Mouse (Mus musculus): ENCODE measurements around the gene Hpse2. TPM values are rescaled to one million over a fixed set of nuclear protein-coding genes. Genes with fewer than 3 reads are reported as not detected.

Gene Hpse2
- polyA plus RNA-seq, 1 experiment from 2014 or later: 0.12 TPM

GRCm38 (mm10) chr19:42908553-42908952 is 479.6 kb downstream of the Hpse2 start:
- WGBS: 91% methylated on average over 6 of the region's 6 CpGs

GRCm38 (mm10) chr19:42906328-42906727 is 481.8 kb downstream of the Hpse2 start:
- no peaks in the 10 kb centered on the region for H3K36me3 ChIP-seq (ENCODE audit: control insufficient read depth, insufficient read depth, low read length)
- no peak overlapping the region for H3K9ac ChIP-seq (replicated peaks; ENCODE audit: low read depth, low read length)
- no peaks in the 10 kb centered on the region for H3K27me3 ChIP-seq (ENCODE audit: control insufficient read depth, insufficient read depth, low read length)
- no peak overlapping the region for H3K4me3 ChIP-seq (ENCODE audit: low read depth, low read length)
- 0 out of 2 replicates have a peak, but pooled peaks cover 3% of the 10 kb centered on the region for H3K4me1 ChIP-seq (ENCODE audit: control insufficient read depth, insufficient read depth, low read length)
- WGBS: 70% methylated on average over 5 of the region's 5 CpGs
- H3K4me2 ChIP-seq (ENCODE audit: low read depth, low read length): no peak overlapping the region
- no peak for ATAC-seq (ENCODE audit: low read depth)
- no peak overlapping the region for H3K27ac ChIP-seq (ENCODE audit: low read depth, low read length)
- no peaks in the 10 kb centered on the region for H3K9me3 ChIP-seq (ENCODE audit: control insufficient read depth, low read length)

More at GRCm38 (mm10) chr19:42908553-42908952, 479.6 kb downstream of the Hpse2 start:
- H3K4me1 ChIP-seq (ENCODE audit: control insufficient read depth, insufficient read depth, low read length): no peaks in the 10 kb centered on the region
- no peak overlapping the region for H3K27ac ChIP-seq (ENCODE audit: low read depth, low read length)
- no peaks in the 10 kb centered on the region for H3K27me3 ChIP-seq (ENCODE audit: control insufficient read depth, insufficient read depth, low read length)
- no peak overlapping the region for H3K4me2 ChIP-seq (ENCODE audit: low read depth, low read length)
- no peak overlapping the region for H3K9ac ChIP-seq (replicated peaks; ENCODE audit: low read depth, low read length)
- no peak for ATAC-seq (ENCODE audit: low read depth)
- no peaks in the 10 kb centered on the region for H3K36me3 ChIP-seq (ENCODE audit: control insufficient read depth, insufficient read depth, low read length)
- no peak overlapping the region for H3K4me3 ChIP-seq (ENCODE audit: low read depth, low read length)
- H3K9me3 ChIP-seq (ENCODE audit: control insufficient read depth, low read length): no peaks in the 10 kb centered on the region

GRCm38 (mm10) chr19:42904726-42905125 is 483.4 kb downstream of the Hpse2 start:
- H3K4me3 ChIP-seq (ENCODE audit: low read depth, low read length): no peak overlapping the region
- H3K36me3 ChIP-seq (ENCODE audit: control insufficient read depth, insufficient read depth, low read length): no peaks in the 10 kb centered on the region
- H3K4me2 ChIP-seq (ENCODE audit: low read depth, low read length): no peak overlapping the region
- 27% methylated on average over 7 of the region's 7 CpGs for WGBS
- H3K9me3 ChIP-seq (ENCODE audit: control insufficient read depth, low read length): no peaks in the 10 kb centered on the region
- H3K9ac ChIP-seq (replicated peaks; ENCODE audit: low read depth, low read length): no peak overlapping the region
- H3K27ac ChIP-seq (ENCODE audit: low read depth, low read length): no peak overlapping the region
- no peak; the same call in 1 of the 2 replicates for ATAC-seq (ENCODE audit: low read depth)
- H3K27me3 ChIP-seq (ENCODE audit: control insufficient read depth, insufficient read depth, low read length): no peaks in the 10 kb centered on the region
- H3K4me1 ChIP-seq (ENCODE audit: control insufficient read depth, insufficient read depth, low read length): 0 out of 2 replicates have a peak, but pooled peaks cover 3% of the 10 kb centered on the region

- Histone ChIP-seq H3K4me2 (ENCODE audit: low read depth, low read length) (no peak overlapping the region), H3K9me3 (ENCODE audit: control insufficient read depth, low read length) (no peaks in the 10 kb centered on the region), H3K9ac (replicated peaks; ENCODE audit: low read depth, low read length) (no peak overlapping the region), H3K27me3 (ENCODE audit: control insufficient read depth, insufficient read depth, low read length) (no peaks in the 10 kb centered on the region), H3K4me3 (ENCODE audit: low read depth, low read length) (no peak overlapping the region), H3K36me3 (ENCODE audit: control insufficient read depth, insufficient read depth, low read length) (no peaks in the 10 kb centered on the region), H3K4me1 (ENCODE audit: control insufficient read depth, insufficient read depth, low read length) (0 out of 2 replicates have a peak, but pooled peaks cover 3% of the 10 kb centered on the region), H3K27ac (ENCODE audit: low read depth, low read length) (no peak overlapping the region)
- ATAC-seq (ENCODE audit: low read depth): 0 out of 2 replicates have a peak, but pooled peaks have one; percentile 17
- WGBS: 28% methylated on average over 4 of the region's 4 CpGs
These were observed 483.9 kb downstream of the Hpse2 start for GRCm38 (mm10) chr19:42904240-42904639.

- H3K9me3 ChIP-seq (ENCODE audit: control insufficient read depth, low read length): no peaks in the 10 kb centered on the region
- no peaks in the 10 kb centered on the region for H3K27me3 ChIP-seq (ENCODE audit: control insufficient read depth, insufficient read depth, low read length)
- H3K4me3 ChIP-seq (ENCODE audit: low read depth, low read length): no peak overlapping the region
- H3K36me3 ChIP-seq (ENCODE audit: control insufficient read depth, insufficient read depth, low read length): no peaks in the 10 kb centered on the region
- no peak for ATAC-seq (ENCODE audit: low read depth)
- H3K27ac ChIP-seq (ENCODE audit: low read depth, low read length): no peak overlapping the region
- H3K4me2 ChIP-seq (ENCODE audit: low read depth, low read length): no peak overlapping the region
- H3K4me1 ChIP-seq (ENCODE audit: control insufficient read depth, insufficient read depth, low read length): 0 out of 2 replicates have a peak, but pooled peaks cover 3% of the 10 kb centered on the region
- 43% methylated on average over 6 of the region's 6 CpGs for WGBS
- H3K9ac ChIP-seq (replicated peaks; ENCODE audit: low read depth, low read length): no peak overlapping the region
These were observed 484.3 kb downstream of the Hpse2 start for GRCm38 (mm10) chr19:42903840-42904239.

- H3K4me1 ChIP-seq (ENCODE audit: control insufficient read depth, insufficient read depth, low read length): 0 out of 2 replicates have a peak, but pooled peaks cover 3% of the 10 kb centered on the region
- H3K9me3 ChIP-seq (ENCODE audit: control insufficient read depth, low read length): no peaks in the 10 kb centered on the region
- no peak overlapping the region for H3K4me3 ChIP-seq (ENCODE audit: low read depth, low read length)
- no peak overlapping the region for H3K27ac ChIP-seq (ENCODE audit: low read depth, low read length)
- no peaks in the 10 kb centered on the region for H3K36me3 ChIP-seq (ENCODE audit: control insufficient read depth, insufficient read depth, low read length)
- no peak for ATAC-seq (ENCODE audit: low read depth)
- H3K27me3 ChIP-seq (ENCODE audit: control insufficient read depth, insufficient read depth, low read length): no peaks in the 10 kb centered on the region
- 68% methylated on average over 6 of the region's 6 CpGs for WGBS
- no peak overlapping the region for H3K9ac ChIP-seq (replicated peaks; ENCODE audit: low read depth, low read length)
- H3K4me2 ChIP-seq (ENCODE audit: low read depth, low read length): no peak overlapping the region
These were observed 485.6 kb downstream of the Hpse2 start for GRCm38 (mm10) chr19:42902410-42903021.

- Histone ChIP-seq H3K9ac (replicated peaks; ENCODE audit: low read depth, low read length) (no peak overlapping the region), H3K4me3 (ENCODE audit: low read depth, low read length) (no peak overlapping the region), H3K27ac (ENCODE audit: low read depth, low read length) (no peak overlapping the region), H3K4me2 (ENCODE audit: low read depth, low read length) (no peak overlapping the region), H3K36me3 (ENCODE audit: control insufficient read depth, insufficient read depth, low read length) (no peaks in the 10 kb centered on the region), H3K4me1 (ENCODE audit: control insufficient read depth, insufficient read depth, low read length) (no peaks in the 10 kb centered on the region), H3K9me3 (ENCODE audit: control insufficient read depth, low read length) (no peaks in the 10 kb centered on the region), H3K27me3 (ENCODE audit: control insufficient read depth, insufficient read depth, low read length) (no peaks in the 10 kb centered on the region)
- ATAC-seq (ENCODE audit: low read depth): no peak
- WGBS: 33% methylated on average over 5 of the region's 5 CpGs
These were observed 496.6 kb downstream of the Hpse2 start for GRCm38 (mm10) chr19:42891599-42891998.

- Histone ChIP-seq H3K9me3 (ENCODE audit: control insufficient read depth, low read length) (no peaks in the 10 kb centered on the region), H3K4me1 (ENCODE audit: control insufficient read depth, insufficient read depth, low read length) (no peaks in the 10 kb centered on the region), H3K4me3 (ENCODE audit: low read depth, low read length) (no peak overlapping the region), H3K27ac (ENCODE audit: low read depth, low read length) (no peak overlapping the region), H3K9ac (replicated peaks; ENCODE audit: low read depth, low read length) (no peak overlapping the region), H3K27me3 (ENCODE audit: control insufficient read depth, insufficient read depth, low read length) (no peaks in the 10 kb centered on the region), H3K36me3 (ENCODE audit: control insufficient read depth, insufficient read depth, low read length) (no peaks in the 10 kb centered on the region), H3K4me2 (ENCODE audit: low read depth, low read length) (no peak overlapping the region)
- 65% methylated on average over 4 of the region's 4 CpGs for WGBS
- no peak for ATAC-seq (ENCODE audit: low read depth)
These were observed 510.5 kb downstream of the Hpse2 start for GRCm38 (mm10) chr19:42877653-42878052.

- no peaks in the 10 kb centered on the region for H3K36me3 ChIP-seq (ENCODE audit: control insufficient read depth, insufficient read depth, low read length)
- no peak overlapping the region for H3K27ac ChIP-seq (ENCODE audit: low read depth, low read length)
- no peak overlapping the region for H3K4me3 ChIP-seq (ENCODE audit: low read depth, low read length)
- 73% methylated on average over 4 of the region's 4 CpGs for WGBS
- H3K4me1 ChIP-seq (ENCODE audit: control insufficient read depth, insufficient read depth, low read length): no peaks in the 10 kb centered on the region
- H3K4me2 ChIP-seq (ENCODE audit: low read depth, low read length): no peak overlapping the region
- no peaks in the 10 kb centered on the region for H3K9me3 ChIP-seq (ENCODE audit: control insufficient read depth, low read length)
- no peaks in the 10 kb centered on the region for H3K27me3 ChIP-seq (ENCODE audit: control insufficient read depth, insufficient read depth, low read length)
- no peak for ATAC-seq (ENCODE audit: low read depth)
- no peak overlapping the region for H3K9ac ChIP-seq (replicated peaks; ENCODE audit: low read depth, low read length)
These were observed 511.6 kb downstream of the Hpse2 start for GRCm38 (mm10) chr19:42876563-42876962.

Measured in neural tube, embryonic 14.5 days (tissue).